Mouse (Mus musculus): ENCODE data around the gene Ankrd33b.

DNA sequence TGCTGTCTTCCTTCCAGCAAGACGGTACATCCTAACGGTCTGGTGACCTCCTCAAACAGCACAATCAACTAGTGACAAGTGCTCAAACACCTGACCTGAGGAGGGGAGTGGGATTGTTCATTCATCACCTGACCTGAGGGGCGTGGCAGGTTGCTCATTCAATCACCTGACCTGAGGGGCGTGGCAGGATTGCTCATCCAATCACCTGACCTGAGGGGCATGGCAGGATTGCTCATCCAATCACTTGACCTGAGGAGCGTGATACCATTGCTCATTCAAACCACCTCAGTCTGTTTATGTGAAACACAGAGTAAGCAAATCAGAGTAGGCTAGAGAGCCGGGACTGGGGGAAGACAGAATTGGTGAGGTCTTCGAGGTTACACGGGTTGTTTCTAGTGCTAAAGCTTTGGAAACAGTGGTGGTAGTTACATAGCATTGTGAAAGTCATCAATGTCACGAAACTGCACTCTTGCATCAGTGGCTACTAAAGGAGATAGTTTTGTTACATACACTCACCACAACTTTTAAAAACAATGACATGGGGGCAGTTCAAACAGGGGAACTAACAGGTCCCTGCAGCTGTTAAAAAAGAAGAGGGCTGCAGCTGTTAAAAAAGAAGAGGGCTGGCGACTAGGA is 28.8 kb downstream of the Ankrd33b start:
- TF ChIP-seq CTCF (IDR thresholded peaks at IDR 0.05; ENCODE audit: low read depth) (no peak), EP300 (IDR thresholded peaks at IDR 0.05; ENCODE audit: low read depth) (no peak)

All from heart, postnatal 0 days (tissue).